Mouse (Mus musculus): ENCODE measurements around the gene Nos3.
A peak's percentile ranks its signal among the peaks of the same experiment; 100 is the strongest.

Nos3 gene

DNA sequence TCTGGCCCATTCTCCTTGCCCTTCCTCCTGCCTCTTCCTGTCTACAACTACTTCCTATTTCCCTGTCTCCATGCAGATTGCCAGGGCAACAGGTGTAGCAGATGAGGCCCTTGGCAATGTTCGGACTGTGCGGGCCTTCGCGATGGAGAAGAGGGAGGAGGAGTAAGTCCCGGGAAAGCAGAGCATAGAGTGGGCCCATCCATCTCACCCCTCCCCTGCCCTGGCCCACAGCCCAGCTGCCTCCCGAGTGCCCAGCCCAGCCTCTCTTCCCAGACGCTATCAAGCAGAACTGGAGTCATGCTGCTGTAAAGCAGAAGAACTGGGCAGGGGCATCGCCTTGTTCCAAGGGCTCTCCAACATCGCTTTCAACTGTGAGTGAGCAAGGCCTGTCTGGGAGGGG lies 37.4 kb downstream of the Nos3 start:
- DNase-seq = no peak

GRCm38 (mm10) chr5:24404594-24405360 lies 40.2 kb downstream of the Nos3 start:
- peak; percentile 83 for DNase-seq

GRCm38 (mm10) chr5:24405389-24405876 lies 40.8 kb downstream of the Nos3 start:
- DNase-seq = no peak

DNA sequence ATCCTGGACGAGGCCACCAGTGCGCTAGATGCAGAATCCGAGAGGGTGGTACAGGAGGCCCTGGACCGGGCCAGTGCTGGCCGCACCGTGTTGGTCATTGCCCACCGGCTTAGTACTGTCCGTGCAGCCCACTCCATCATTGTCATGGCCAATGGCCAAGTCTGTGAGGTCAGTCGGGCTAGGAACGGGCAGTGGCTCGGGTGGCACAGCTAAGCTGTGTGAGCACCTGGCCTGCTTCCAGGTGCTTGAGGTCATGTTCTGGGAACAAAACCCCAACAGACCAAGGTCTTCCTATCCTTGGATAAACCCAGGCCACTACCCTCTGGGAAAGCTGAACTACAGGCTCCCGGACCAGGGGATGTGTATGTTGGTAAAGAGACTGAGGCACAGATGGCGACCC lies 44.0 kb downstream of the Nos3 start:
- DNase-seq = peak; percentile 62

DNA sequence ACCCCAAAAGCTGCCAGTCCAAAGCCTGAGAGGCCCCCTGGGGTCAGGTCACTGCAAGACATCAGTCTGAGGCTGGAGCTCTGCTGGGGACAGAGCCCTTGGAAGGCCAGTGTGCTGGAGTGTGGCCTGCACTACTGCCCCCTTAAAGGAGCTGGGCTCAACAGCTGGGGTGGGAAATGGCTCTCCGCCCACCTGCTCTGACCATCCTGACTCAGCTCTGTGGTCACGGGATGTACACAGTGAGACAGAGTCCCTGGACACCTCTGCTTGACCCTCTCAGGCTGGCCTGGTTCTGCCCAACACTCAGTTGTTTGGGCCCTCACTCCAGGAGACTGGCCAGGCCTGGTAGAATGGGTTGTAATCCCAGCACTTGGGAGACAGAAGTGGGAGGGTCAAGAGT lies 44.9 kb downstream of the Nos3 start:
- no peak for DNase-seq

DNA sequence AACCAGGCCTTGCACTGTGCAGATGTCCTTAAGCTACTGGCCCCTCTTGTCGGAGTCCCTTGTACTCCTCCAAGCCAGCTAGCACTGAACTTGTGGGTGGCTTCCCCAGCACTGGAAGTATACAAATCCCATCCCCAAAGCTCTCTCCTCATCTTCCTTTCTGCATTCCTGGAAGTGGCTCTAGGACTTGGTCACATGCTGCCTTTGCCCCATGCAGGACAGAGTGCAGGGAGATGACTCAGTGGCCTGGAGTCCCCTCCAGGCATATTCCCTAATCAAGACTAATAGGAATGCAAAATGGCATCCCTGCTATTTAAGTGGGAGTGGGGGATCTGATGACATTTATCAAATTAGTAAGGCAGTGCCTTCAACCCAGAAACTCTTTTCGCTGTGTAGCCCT lies 47.5 kb downstream of the Nos3 start:
- no peak for DNase-seq

- no peak for DNase-seq
These were observed 48.6 kb downstream of the Nos3 start, which contains the start of gene Asic3 for GRCm38 (mm10) chr5:24413042-24413693. Asic3 (plus strand) TSS chr5:24413392.

GRCm38 (mm10) chr5:24413938-24414337 lies 49.3 kb downstream of the Nos3 start:
- DNase-seq = no peak

GRCm38 (mm10) chr5:24416222-24416736 lies 51.7 kb downstream of the Nos3 start:
- DNase-seq = peak; percentile 78

DNA sequence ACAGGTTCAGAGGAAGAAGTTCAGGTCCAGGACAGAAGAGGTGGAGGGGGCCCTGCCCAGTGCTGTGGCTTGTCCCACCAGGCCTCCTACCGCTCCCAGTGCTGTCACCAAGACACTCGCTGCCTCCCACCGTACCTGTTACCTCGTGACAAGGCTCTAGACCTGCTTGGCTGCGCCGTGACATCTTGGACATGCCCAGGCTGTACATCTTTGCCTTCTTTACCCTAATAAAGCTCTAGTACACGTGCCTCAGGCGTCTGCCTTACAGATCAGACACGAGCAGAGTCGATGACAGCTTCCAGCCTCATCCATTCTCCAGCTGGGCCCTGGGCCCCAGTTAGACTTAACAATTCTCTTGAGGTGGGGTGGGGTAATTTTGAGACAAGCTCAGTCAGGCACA lies 53.0 kb downstream of the Nos3 start:
- no peak for DNase-seq

DNA sequence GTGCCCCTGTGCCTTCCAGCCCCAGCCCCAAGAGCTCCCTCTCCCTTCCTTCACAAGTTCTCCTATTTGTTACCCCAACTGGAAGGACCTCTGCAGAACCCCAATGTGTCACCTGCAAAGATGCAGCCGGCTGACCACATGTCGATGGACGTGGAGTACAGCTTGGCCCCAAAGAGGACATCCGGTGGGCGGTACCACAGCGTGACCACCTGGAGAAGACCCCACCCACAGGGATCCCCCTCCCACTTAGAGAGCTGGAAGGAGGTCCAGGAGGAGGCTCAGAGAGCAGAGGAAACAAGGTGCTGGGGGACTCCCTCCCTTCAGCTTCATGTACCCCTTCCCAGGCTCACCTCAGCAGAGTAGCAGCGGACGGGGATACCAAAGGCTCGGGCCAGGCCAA lies 55.8 kb downstream of the Nos3 start:
- DNase-seq = no peak

GRCm38 (mm10) chr5:24423129-24424003 lies 58.8 kb downstream of the Nos3 start, which contains the start of the genes Cdk5 and Slc4a2:
Cdk5 (minus strand) TSS chr5:24423530.
Slc4a2 (plus strand) TSS chr5:24423837.
- peak; percentile 100 for DNase-seq

DNA sequence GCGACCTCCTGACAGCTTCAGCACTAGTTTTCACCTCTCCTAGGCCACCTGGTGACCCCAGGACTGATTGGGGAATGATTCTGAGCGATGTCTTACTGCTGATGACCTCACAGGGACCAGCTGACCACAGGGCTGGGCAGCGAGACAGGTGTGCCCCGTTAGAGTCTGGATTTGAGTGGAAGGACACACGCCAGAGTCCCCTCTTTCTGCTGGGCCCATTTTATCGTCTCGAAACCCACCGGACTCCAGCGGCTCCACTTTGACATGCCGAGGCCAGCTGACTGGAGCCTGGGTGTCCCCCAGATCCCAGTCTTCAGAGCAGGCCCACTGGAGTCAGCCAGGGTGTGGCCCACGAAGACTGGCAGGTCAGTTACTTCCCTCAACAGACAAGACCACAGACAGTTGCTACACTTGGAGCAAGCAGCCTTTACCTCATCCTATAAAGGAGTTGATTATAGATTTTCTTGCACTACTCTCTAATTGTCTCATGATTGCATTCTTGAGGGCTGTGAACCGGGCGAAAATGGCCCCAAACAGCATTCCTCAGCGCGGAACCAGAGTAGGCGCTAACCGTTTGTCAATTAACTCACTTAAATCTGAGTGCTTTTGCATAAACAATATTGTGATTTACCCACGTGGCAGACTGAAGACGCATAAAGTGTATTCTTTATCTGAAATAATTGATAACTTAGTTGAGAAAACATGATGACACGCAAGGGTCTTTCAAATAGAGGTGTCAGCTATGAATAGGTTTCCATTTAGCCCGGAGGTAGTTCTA lies 59.6 kb downstream of the Nos3 start:
- DNase-seq = peak; percentile 57

GRCm38 (mm10) chr5:24424861-24425411 lies 60.3 kb downstream of the Nos3 start:
- peak; percentile 80 for DNase-seq

DNA sequence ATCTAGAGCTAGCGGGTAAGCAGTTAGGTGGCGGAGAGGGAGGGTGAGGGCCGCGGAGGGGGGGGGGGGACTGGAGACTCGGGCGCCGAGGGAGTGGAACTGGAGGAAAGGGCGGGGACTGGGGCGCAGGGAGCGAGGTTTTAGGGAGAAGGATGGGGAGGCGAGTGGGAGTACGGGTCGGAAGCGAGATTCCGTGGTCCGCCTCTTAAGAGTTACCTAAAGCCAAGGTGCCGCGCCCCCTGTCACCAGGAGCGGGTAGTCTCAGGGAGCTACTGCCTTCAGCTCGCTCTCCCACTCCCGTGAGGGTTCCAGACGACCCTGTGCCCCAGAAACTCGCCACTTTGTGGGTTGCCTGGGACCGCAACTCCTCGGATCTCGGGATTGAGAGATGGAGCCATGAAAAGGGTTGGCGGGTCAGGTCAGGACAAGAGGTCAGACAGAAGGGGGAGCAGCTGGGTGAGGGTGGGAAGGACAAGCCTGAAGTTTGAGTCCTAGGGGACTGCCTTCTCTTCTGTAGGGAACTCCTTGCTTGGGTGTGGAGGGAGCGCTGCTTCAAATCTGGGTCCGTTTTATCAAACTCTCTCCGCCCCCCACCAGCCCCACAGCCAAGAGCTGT lies 60.9 kb downstream of the Nos3 start:
- DNase-seq = no peak

GRCm38 (mm10) chr5:24426037-24426432 lies 61.4 kb downstream of the Nos3 start:
- DNase-seq = no peak

GRCm38 (mm10) chr5:24426556-24427284 lies 62.1 kb downstream of the Nos3 start:
- DNase-seq = no peak

GRCm38 (mm10) chr5:24427285-24427633 lies 62.6 kb downstream of the Nos3 start:
- no peak for DNase-seq

GRCm38 (mm10) chr5:24427981-24428402 lies 63.4 kb downstream of the Nos3 start:
- DNase-seq = no peak

GRCm38 (mm10) chr5:24428596-24428995 lies 64.0 kb downstream of the Nos3 start:
- no peak for DNase-seq

DNA sequence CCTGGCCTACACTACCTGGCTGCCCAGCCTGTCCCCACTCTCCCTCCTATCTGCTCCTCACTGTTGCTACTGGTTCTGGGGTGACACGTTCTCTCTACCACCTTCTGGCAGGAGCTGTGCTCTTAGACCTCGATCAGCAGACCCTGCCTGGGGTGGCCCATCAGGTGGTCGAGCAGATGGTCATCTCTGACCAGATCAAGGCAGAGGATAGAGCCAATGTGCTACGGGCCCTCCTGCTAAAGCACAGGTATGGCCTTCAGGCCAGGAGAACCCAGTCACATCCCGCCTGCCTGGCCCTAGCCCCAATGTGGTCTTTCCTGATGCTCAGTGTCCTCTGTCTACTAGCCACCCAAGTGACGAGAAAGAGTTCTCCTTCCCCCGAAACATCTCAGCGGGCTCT lies 69.4 kb downstream of the Nos3 start:
- no peak for DNase-seq
